In the genomic region with DNA sequence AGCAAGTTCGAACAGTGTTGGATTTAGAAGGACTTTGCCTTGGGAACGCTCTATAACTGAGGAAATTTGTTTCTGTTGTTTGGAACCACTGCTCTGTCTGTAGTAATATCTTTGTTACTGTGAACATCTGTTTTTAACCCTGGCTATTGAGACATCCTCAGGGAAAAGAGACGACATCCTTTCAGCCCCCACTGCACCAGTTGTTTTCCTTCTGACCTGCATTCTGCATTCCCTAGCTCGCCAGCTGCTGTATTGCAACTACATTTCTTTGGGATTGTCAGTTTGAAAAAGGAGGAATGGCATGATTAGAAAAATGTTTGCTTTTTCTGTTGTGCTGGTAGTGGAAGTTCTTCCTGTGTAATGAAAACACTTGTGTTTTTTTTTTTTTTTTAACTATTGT, we compare ENCODE assay signal across 24 mouse cellular contexts. TPM values are rescaled to one million over a fixed set of nuclear protein-coding genes. Genes with fewer than 3 reads are reported as not detected.
DNase-seq lines count a peak whose midpoint lies in the region; ATAC-seq and TF ChIP-seq lines count a peak whose summit lies in the region.
"Had no signal": no experiment of that assay in that cellular context is flagged by ENCODE, and none has a peak within 500 bp of the region (broad histone marks: within the 10 kb centered on the region; RNA-seq: fewer than 3 reads in every experiment).

No protein-coding gene starts in this region.

- WGBS in embryonic facial prominence, embryonic 14.5 days: 51% methylated on average over 4 of the region's 4 CpGs
- 80% methylated on average over 4 of the region's 4 CpGs for WGBS in embryonic facial prominence, embryonic 10.5 days
- 49% methylated on average over 4 of the region's 4 CpGs for WGBS in heart, adult 2 months
- WGBS in lung, postnatal 0 days: 39% methylated on average over 4 of the region's 4 CpGs

- peak; percentile 54 for DNase-seq in embryonic facial prominence, embryonic 14.5 days (ENCODE audit: low spot score)
- DNase-seq in embryonic facial prominence, embryonic 10.5 days (ENCODE audit: low spot score): no peak
- no peak for DNase-seq in heart, adult 2 months
- no peak for DNase-seq in heart, adult 8-10 months (ENCODE audit: low spot score)
- DNase-seq in lung, postnatal 0 days (ENCODE audit: low spot score): peak; percentile 81
- DNase-seq in lung, postnatal 14 days: no peak
- DNase-seq: adrenal gland, postnatal 10 days; adrenal gland, postnatal 36 days; cerebellum, adult 18-20 months; cerebellum, adult 9-10 months; cerebellum, postnatal 14 days; gastrocnemius, postnatal 10 days; heart, postnatal 36 days had no signal

- no peak overlapping the region for H3K4me3 ChIP-seq in embryonic facial prominence, embryonic 14.5 days (ENCODE audit: low read depth, low read length)
- H3K4me3 ChIP-seq in embryonic facial prominence, embryonic 10.5 days: no peak overlapping the region
- no peak overlapping the region for H3K4me3 ChIP-seq in heart, adult 2 months
- H3K4me3 ChIP-seq in lung, postnatal 0 days (ENCODE audit: low read depth, low read length): no peak overlapping the region
- H3K4me3 ChIP-seq: embryonic facial prominence, embryonic 12.5 days; erythroblast, embryonic 14.5 days; forebrain, embryonic 12.5 days; forebrain, embryonic 15.5 days; heart, embryonic 12.5 days; heart, embryonic 15.5 days; hindbrain, embryonic 10.5 days; hindbrain, embryonic 13.5 days; intestine, embryonic 15.5 days had no signal

- H3K9me3 ChIP-seq in embryonic facial prominence, embryonic 14.5 days (ENCODE audit: control insufficient read depth, low read length): no peaks in the 10 kb centered on the region
- H3K9me3 ChIP-seq in embryonic facial prominence, embryonic 10.5 days: no peaks in the 10 kb centered on the region
- no peaks in the 10 kb centered on the region for H3K9me3 ChIP-seq in lung, postnatal 0 days (ENCODE audit: low read length)
- H3K9me3 ChIP-seq: embryonic facial prominence, embryonic 12.5 days; forebrain, embryonic 12.5 days; forebrain, embryonic 15.5 days; heart, embryonic 12.5 days; heart, embryonic 15.5 days; hindbrain, embryonic 10.5 days; hindbrain, embryonic 13.5 days; intestine, embryonic 15.5 days had no signal

- TF ChIP-seq POLR2A in heart, adult 2 months (IDR thresholded peaks at IDR 0.05; ENCODE audit: insufficient read depth, low read depth, low read length): no peak

- peaks cover 82% of the 10 kb centered on the region for H3K36me3 ChIP-seq in embryonic facial prominence, embryonic 14.5 days (ENCODE audit: control insufficient read depth, insufficient read depth, low read length)
- H3K36me3 ChIP-seq in embryonic facial prominence, embryonic 10.5 days (replicated peaks): peaks cover 90% of the 10 kb centered on the region
- H3K36me3 ChIP-seq in heart, adult 2 months (ENCODE audit: control insufficient read depth, insufficient read depth, low read length): peaks cover 23% of the 10 kb centered on the region
- H3K36me3 ChIP-seq in lung, postnatal 0 days (ENCODE audit: insufficient read depth, low read length): peaks cover 14% of the 10 kb centered on the region; the same call in 1 of the 2 replicates

- no peak for ATAC-seq in embryonic facial prominence, embryonic 14.5 days (ENCODE audit: low read depth)
- ATAC-seq in lung, postnatal 0 days: peak; percentile 74
- ATAC-seq: activated CD4-positive, CD25-positive, alpha-beta regulatory T cell, adult 4 months; forebrain, embryonic 15.5 days; hindbrain, embryonic 16.5 days; intestine, embryonic 15.5 days had no signal

- no peaks in the 10 kb centered on the region for H3K4me1 ChIP-seq in embryonic facial prominence, embryonic 14.5 days (ENCODE audit: control insufficient read depth, insufficient read depth, low read length)
- no peaks in the 10 kb centered on the region for H3K4me1 ChIP-seq in embryonic facial prominence, embryonic 10.5 days
- H3K4me1 ChIP-seq in heart, adult 2 months (ENCODE audit: control insufficient read depth, insufficient read depth, low read length): peaks cover 2% of the 10 kb centered on the region
- H3K4me1 ChIP-seq in lung, postnatal 0 days (ENCODE audit: insufficient read depth, low read depth, low read length): no peaks in the 10 kb centered on the region
- H3K4me1 ChIP-seq: embryonic facial prominence, embryonic 12.5 days; forebrain, embryonic 12.5 days; forebrain, embryonic 15.5 days; heart, embryonic 12.5 days; heart, embryonic 15.5 days; hindbrain, embryonic 10.5 days; hindbrain, embryonic 13.5 days; intestine, embryonic 15.5 days had no signal

- no peaks in the 10 kb centered on the region; the same call in none of the 2 replicates for H3K79me2 ChIP-seq in heart, adult 2 months (replicated peaks; ENCODE audit: control insufficient read depth, insufficient read depth, low read length)

- no peak overlapping the region for H3K9ac ChIP-seq in embryonic facial prominence, embryonic 14.5 days (ENCODE audit: low read depth, low read length)
- H3K9ac ChIP-seq in heart, adult 2 months (ENCODE audit: low read depth, low read length): no peak overlapping the region
- H3K9ac ChIP-seq in lung, postnatal 0 days (replicated peaks; ENCODE audit: low read depth): no peak overlapping the region
- H3K9ac ChIP-seq: embryonic facial prominence, embryonic 12.5 days; forebrain, embryonic 12.5 days; forebrain, embryonic 15.5 days; heart, embryonic 12.5 days; heart, embryonic 15.5 days; hindbrain, embryonic 13.5 days; intestine, embryonic 15.5 days had no signal

- H3K4me2 ChIP-seq in embryonic facial prominence, embryonic 14.5 days (ENCODE audit: low read depth, low read length): no peak overlapping the region
- no peak overlapping the region for H3K4me2 ChIP-seq in lung, postnatal 0 days (replicated peaks; ENCODE audit: low read depth, low read length)
- H3K4me2 ChIP-seq: embryonic facial prominence, embryonic 12.5 days; forebrain, embryonic 12.5 days; forebrain, embryonic 15.5 days; heart, embryonic 12.5 days; heart, embryonic 15.5 days; hindbrain, embryonic 13.5 days; intestine, embryonic 15.5 days had no signal

- no peak for TF ChIP-seq CTCF in heart, adult 2 months (IDR thresholded peaks at IDR 0.05)
- no peak for TF ChIP-seq CTCF in lung, postnatal 0 days (IDR thresholded peaks at IDR 0.05)

- intact Hi-C loops in heart, adult 2 months (cut with DNase I): no loop called here

- 0 out of 2 replicates have a peak, but pooled peaks have one; percentile 33 for TF ChIP-seq EP300 in heart, adult 2 months (IDR thresholded peaks at IDR 0.05; ENCODE audit: insufficient read depth, low read depth, low read length)
- no peak for TF ChIP-seq EP300 in lung, postnatal 0 days (IDR thresholded peaks at IDR 0.05)

- peak overlapping the region; percentile 19; the same call in 1 of the 2 replicates for H3K27ac ChIP-seq in embryonic facial prominence, embryonic 14.5 days (replicated peaks; ENCODE audit: low read depth, low read length)
- H3K27ac ChIP-seq in embryonic facial prominence, embryonic 10.5 days (replicated peaks): no peak overlapping the region
- H3K27ac ChIP-seq in heart, adult 2 months: peak overlapping the region; percentile 3
- no peak overlapping the region for H3K27ac ChIP-seq in lung, postnatal 0 days (ENCODE audit: low read length)
- H3K27ac ChIP-seq: embryonic facial prominence, embryonic 12.5 days; forebrain, embryonic 12.5 days; forebrain, embryonic 15.5 days; heart, embryonic 15.5 days; hindbrain, embryonic 10.5 days; hindbrain, embryonic 13.5 days; intestine, embryonic 15.5 days had no signal

- H3K27me3 ChIP-seq in embryonic facial prominence, embryonic 14.5 days (replicated peaks; ENCODE audit: control insufficient read depth, insufficient read depth, low read length): no peaks in the 10 kb centered on the region
- no peaks in the 10 kb centered on the region for H3K27me3 ChIP-seq in embryonic facial prominence, embryonic 10.5 days (replicated peaks; ENCODE audit: low read depth, poor library complexity, severe bottlenecking)
- no peaks in the 10 kb centered on the region for H3K27me3 ChIP-seq in heart, adult 2 months (ENCODE audit: control insufficient read depth, insufficient read depth, low read length)
- no peaks in the 10 kb centered on the region for H3K27me3 ChIP-seq in lung, postnatal 0 days (replicated peaks; ENCODE audit: insufficient read depth, low read length)
- H3K27me3 ChIP-seq: embryonic facial prominence, embryonic 12.5 days; forebrain, embryonic 12.5 days; forebrain, embryonic 15.5 days; heart, embryonic 12.5 days; heart, embryonic 15.5 days; hindbrain, embryonic 13.5 days; intestine, embryonic 15.5 days had no signal

RNA-seq across cellular contexts. Expression of a gene that starts 25.7 kb away (rescaled TPM):
- 149 and 150 TPM in 2 replicates for polyA plus RNA-seq in embryonic facial prominence, embryonic 14.5 days (2014; fragmentation: Nextera tagmentation; extraction: Ambion mirVana)
- polyA plus RNA-seq in embryonic facial prominence, embryonic 10.5 days (2016; fragmentation: Nextera tagmentation; extraction: Ambion mirVana): 123 and 138 TPM in 2 replicates
- total RNA-seq in heart, adult 2 months (2021): 10 to 100 TPM; 52.2 to 69.8 TPM
- 56.8 and 101 TPM in 2 replicates for polyA plus RNA-seq in heart, adult 2 months (2012; rRNA removed)
- 10 to 100 TPM; 41.7 to 74.1 (median 60.0) TPM for total RNA-seq in heart, adult 8-10 months (2022)
- 114 and 118 TPM in 2 replicates for polyA plus RNA-seq in lung, postnatal 0 days (2015; fragmentation: Nextera tagmentation; extraction: Ambion mirVana)

RNA-seq across cellular contexts. Expression of a gene that starts 33.0 kb away (rescaled TPM):
- polyA plus RNA-seq in embryonic facial prominence, embryonic 14.5 days (2014; fragmentation: Nextera tagmentation; extraction: Ambion mirVana): 102 and 119 TPM in 2 replicates
- 130 and 141 TPM in 2 replicates for polyA plus RNA-seq in embryonic facial prominence, embryonic 10.5 days (2016; fragmentation: Nextera tagmentation; extraction: Ambion mirVana)
- 100 to 1,000 TPM; 100 to 116 TPM for total RNA-seq in heart, adult 2 months (2021)
- 62.7 and 93.8 TPM in 2 replicates for polyA plus RNA-seq in heart, adult 2 months (2012; rRNA removed)
- total RNA-seq in heart, adult 8-10 months (2022): 100 to 1,000 TPM; 120 to 132 (median 125) TPM
- polyA plus RNA-seq in lung, postnatal 0 days (2015; fragmentation: Nextera tagmentation; extraction: Ambion mirVana): 93.7 and 96.6 TPM in 2 replicates

RNA-seq across cellular contexts. Expression of a gene that starts 38.8 kb away (rescaled TPM):
- 39.4 and 74.3 TPM in 2 replicates for polyA plus RNA-seq in embryonic facial prominence, embryonic 14.5 days (2014; fragmentation: Nextera tagmentation; extraction: Ambion mirVana)
- polyA plus RNA-seq in embryonic facial prominence, embryonic 10.5 days (2016; fragmentation: Nextera tagmentation; extraction: Ambion mirVana): 1.6 TPM in 2 replicates
- 1 to 10 TPM; 3.3 to 5.6 TPM for total RNA-seq in heart, adult 2 months (2021)
- 51.7 and 53.8 TPM in 2 replicates for polyA plus RNA-seq in heart, adult 2 months (2012; rRNA removed)
- 1 to 10 TPM; 2.5 to 6.9 (median 3.7) TPM for total RNA-seq in heart, adult 8-10 months (2022)
- polyA plus RNA-seq in lung, postnatal 0 days (2015; fragmentation: Nextera tagmentation; extraction: Ambion mirVana): 2.5 TPM in 2 replicates
- polyA plus RNA-seq: activated CD4-positive, CD25-positive, alpha-beta regulatory T cell, adult 4 months; erythroblast, embryonic 14.5 days had no signal

RNA-seq across cellular contexts. Expression of a gene that starts 54.3 kb away (rescaled TPM):
- 130 and 148 TPM in 2 replicates for polyA plus RNA-seq in embryonic facial prominence, embryonic 14.5 days (2014; fragmentation: Nextera tagmentation; extraction: Ambion mirVana)
- polyA plus RNA-seq in embryonic facial prominence, embryonic 10.5 days (2016; fragmentation: Nextera tagmentation; extraction: Ambion mirVana): 184 and 185 TPM in 2 replicates
- 100 to 1,000 TPM; 107 to 125 TPM for total RNA-seq in heart, adult 2 months (2021)
- polyA plus RNA-seq in heart, adult 2 months (2012; rRNA removed): 113 and 175 TPM in 2 replicates
- total RNA-seq in heart, adult 8-10 months (2022): 100 to 1,000 TPM; 108 to 144 (median 125) TPM
- polyA plus RNA-seq in lung, postnatal 0 days (2015; fragmentation: Nextera tagmentation; extraction: Ambion mirVana): 74.5 and 74.9 TPM in 2 replicates

Comparison
In these comparisons a context has a peak if more than half of its experiments do, and no peak if none do; other contexts are left out.
1. DNase-seq: peak in embryonic facial prominence, embryonic 14.5 days (single experiment) and lung, postnatal 0 days (single experiment); none in embryonic facial prominence, embryonic 10.5 days (single experiment), heart, adult 2 months (0 of 2), heart, adult 8-10 months (single experiment) and lung, postnatal 14 days (single experiment).
2. H3K27ac ChIP-seq: peak in embryonic facial prominence, embryonic 14.5 days (single experiment) and heart, adult 2 months (single experiment); none in embryonic facial prominence, embryonic 10.5 days (single experiment) and lung, postnatal 0 days (single experiment).
3. RNA of a gene that starts 38.8 kb away (polyA plus RNA-seq): 39.4 to 74.3 TPM in embryonic facial prominence, embryonic 14.5 days and 51.7 to 53.8 TPM in heart, adult 2 months; 2.5 TPM in lung, postnatal 0 days and 1.6 TPM in embryonic facial prominence, embryonic 10.5 days; every median in the first group is over 10 times any median in the second.